ENCODE assay signal across 9 mouse cellular contexts in genomic region chr16:22316251-22316711, GRCm38 (mm10). TPM values are rescaled to one million over a fixed set of nuclear protein-coding genes. Genes with fewer than 3 reads are reported as not detected.
DNase-seq lines count a peak whose midpoint lies in the region; TF ChIP-seq lines count a peak whose summit lies in the region.
"Had no signal": no experiment of that assay in that cellular context is flagged by ENCODE, and none has a peak within 500 bp of the region (broad histone marks: within the 10 kb centered on the region; RNA-seq: fewer than 3 reads in every experiment).

No protein-coding gene starts in this region.

- intact Hi-C loops in gastrocnemius, adult 2 months (cut with DNase I): no loop called here

- TF ChIP-seq CTCF in gastrocnemius, adult 2 months (IDR thresholded peaks at IDR 0.05): no peak

- DNase-seq in gastrocnemius, adult 2 months: peak; percentile 42
- DNase-seq in gastrocnemius, postnatal 25 days: no peak
- DNase-seq in lung, postnatal 14 days: peak; percentile 6
- no peak for DNase-seq in lung, postnatal 36 days
- DNase-seq in kidney, postnatal 36 days: peak; percentile 66 to 70
- no peak for DNase-seq in ovary, postnatal 14 days (ENCODE audit: low spot score)
- DNase-seq in cerebellum, adult 11-12 months: no peak
- DNase-seq: thymus, postnatal 14 days had no signal

- no peak overlapping the region for H3K4me3 ChIP-seq in gastrocnemius, adult 2 months
- H3K4me3 ChIP-seq: limb, embryonic 13.5 days had no signal

- H3K27ac ChIP-seq in gastrocnemius, adult 2 months: no peak overlapping the region
- H3K27ac ChIP-seq: limb, embryonic 13.5 days had no signal

RNA-seq across cellular contexts. Expression of gene Tra2b, which starts 50.5 kb away (rescaled TPM):
- 10 to 100 TPM; 34.7 to 36.8 TPM for total RNA-seq in gastrocnemius, adult 2 months (2021)
- 10 to 100 TPM; 28.5 to 28.7 TPM for total RNA-seq in gastrocnemius, postnatal 25 days (2021)

Comparison
In these comparisons a context has a peak if more than half of its experiments do, and no peak if none do; other contexts are left out.
1. DNase-seq: peak in gastrocnemius, adult 2 months (single experiment), lung, postnatal 14 days (single experiment) and kidney, postnatal 36 days (2 of 2); none in gastrocnemius, postnatal 25 days (single experiment), lung, postnatal 36 days (single experiment), ovary, postnatal 14 days (single experiment) and cerebellum, adult 11-12 months (single experiment).